Mouse (Mus musculus): ENCODE results near the gene Akap14. TPM values are rescaled to one million over a fixed set of nuclear protein-coding genes. Genes with fewer than 3 reads are reported as not detected.

Gene Akap14
- total RNA-seq, 2 experiments from 2014 or later = 0.20 TPM; not detected in 1

DNA sequence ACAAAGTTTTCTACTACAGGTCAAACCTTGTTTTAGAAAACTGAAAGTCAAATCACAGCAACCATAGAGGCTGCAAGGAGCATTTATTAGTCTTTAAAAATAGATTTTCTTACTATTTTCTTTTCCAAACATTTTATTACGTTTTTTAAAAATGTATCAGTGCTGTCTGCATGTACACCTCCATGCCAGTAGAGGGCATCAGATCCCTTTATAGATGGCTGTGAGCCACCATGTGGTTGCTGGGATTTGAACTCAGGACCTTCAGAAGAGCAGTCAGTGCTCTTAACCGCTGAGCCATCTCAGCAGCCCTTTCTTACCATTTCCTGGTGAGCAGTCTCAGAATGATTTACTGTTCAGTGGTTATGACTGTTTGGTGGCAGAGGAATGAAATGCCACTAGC lies 64.8 kb downstream of the Akap14 start:
- no peak for DNase-seq

Other genes with a start within 250 kb of the Akap14 start
- gene Sept6, start 177.0 kb downstream of the Akap14 start, total RNA-seq (2021) = 10 to 100 TPM; 47.4 to 49.1 TPM
- gene Sowahd, start 120.0 kb downstream of the Akap14 start, total RNA-seq (2021) = not detected
- 100 to 1,000 TPM; 237 to 247 TPM for gene Rpl39, start 83.4 kb downstream of the Akap14 start, total RNA-seq (2021)
- gene Upf3b, start 58.5 kb downstream of the Akap14 start, total RNA-seq (2021) = 10 to 100 TPM; 19.9 to 22.7 TPM
- 10 to 100 TPM; 13.1 to 15.3 TPM for gene Nkap, start 42.0 kb downstream of the Akap14 start, total RNA-seq (2021)
- gene Ndufa1, start 22.3 kb upstream of the Akap14 start, total RNA-seq (2021) = 100 to 1,000 TPM; 230 TPM
- 1 to 10 TPM; 5.7 to 7.5 TPM for gene Rnf113a1, start 22.4 kb upstream of the Akap14 start, total RNA-seq (2021)
- not detected for gene Gm9, start 42.2 kb upstream of the Akap14 start, total RNA-seq (2021)
- gene Rhox1, start 53.4 kb upstream of the Akap14 start, total RNA-seq (2021) = not detected
- gene Rhox2a, start 76.1 kb upstream of the Akap14 start, total RNA-seq (2021) = not detected
- not detected for gene Rhox3a, start 81.1 kb upstream of the Akap14 start, total RNA-seq (2021)
- not detected for gene Rhox4a, start 96.5 kb upstream of the Akap14 start, total RNA-seq (2021)
- not detected for gene Rhox3a2, start 211.2 kb upstream of the Akap14 start, total RNA-seq (2021)
- gene Rhox4a2, start 222.0 kb upstream of the Akap14 start, total RNA-seq (2021) = not detected
- not detected for gene Rhox2b, start 243.2 kb upstream of the Akap14 start, total RNA-seq (2021)

All from layer of hippocampus, postnatal 36 days (tissue).